Mouse (Mus musculus) embryo, embryonic 11.5 days (tissue): ENCODE measurements at regions not wholly inside any gene's neighbourhood (a gene's known extent, or its start where the extent isn't known, plus 50 kb on each side); places are given as distances from the start of the nearest gene placed in this dataset.

Experiments
- DNase-seq: peaks from one replicate; pipeline ENCODE4 v3.0.0-alpha.2; 2012; ENCODE audit warnings: low read depth, low spot score

GRCm38 (mm10) chr8:10906353-10906752 lies 101.9 kb downstream of the Irs2 start:
- DNase-seq, result no peak

GRCm38 (mm10) chr8:10905761-10906160 lies 102.5 kb downstream of the Irs2 start:
- no peak for DNase-seq

- DNase-seq, result no peak
Measured at GRCm38 (mm10) chr8:10903957-10904356, 104.3 kb downstream of the Irs2 start.

GRCm38 (mm10) chr8:10901954-10902353 lies 106.3 kb downstream of the Irs2 start:
- DNase-seq, result no peak

- no peak for DNase-seq
Measured at GRCm38 (mm10) chr8:10901014-10901413, 107.2 kb downstream of the Irs2 start.

GRCm38 (mm10) chr8:10899581-10900155 lies 108.6 kb downstream of the Irs2 start:
- no peak for DNase-seq

GRCm38 (mm10) chr8:10898562-10899527 lies 109.4 kb downstream of the Irs2 start:
- DNase-seq, result peak; percentile 16

- no peak for DNase-seq
Measured at GRCm38 (mm10) chr8:10897573-10897972, 110.7 kb downstream of the Irs2 start.

GRCm38 (mm10) chr8:10895178-10895577 lies 113.1 kb downstream of the Irs2 start:
- DNase-seq, result no peak

GRCm38 (mm10) chr8:10894306-10894705 lies 114.0 kb downstream of the Irs2 start:
- no peak for DNase-seq

- DNase-seq, result no peak
Measured at GRCm38 (mm10) chr8:10893709-10894108, 114.5 kb downstream of the Irs2 start.

GRCm38 (mm10) chr8:10891906-10892305 lies 116.4 kb downstream of the Irs2 start:
- no peak for DNase-seq

GRCm38 (mm10) chr8:10891440-10891839 lies 116.8 kb downstream of the Irs2 start:
- no peak for DNase-seq

GRCm38 (mm10) chr8:10885452-10885851 lies 122.8 kb downstream of the Irs2 start:
- no peak for DNase-seq

- no peak for DNase-seq
Measured at GRCm38 (mm10) chr8:10883418-10883817, 124.8 kb downstream of the Irs2 start.

GRCm38 (mm10) chr8:10882381-10882780 lies 125.9 kb downstream of the Irs2 start:
- no peak for DNase-seq

- DNase-seq, result no peak
Measured at GRCm38 (mm10) chr8:10879883-10880282, 128.4 kb downstream of the Irs2 start.

GRCm38 (mm10) chr8:10879049-10879847 lies 129.0 kb downstream of the Irs2 start:
- DNase-seq, result no peak

GRCm38 (mm10) chr8:10878371-10878770 lies 129.9 kb downstream of the Irs2 start:
- DNase-seq, result no peak

- DNase-seq, result no peak
Measured at GRCm38 (mm10) chr8:10875170-10875569, 133.1 kb downstream of the Irs2 start.

GRCm38 (mm10) chr8:10871451-10871850 lies 136.8 kb downstream of the Irs2 start:
- DNase-seq, result no peak

GRCm38 (mm10) chr8:10870423-10871055 lies 137.7 kb downstream of the Irs2 start:
- DNase-seq, result no peak
